Mouse (Mus musculus) heart, embryonic 11.5 days (tissue): ENCODE data around the gene Ism1. TPM values are rescaled to one million over a fixed set of nuclear protein-coding genes. Genes with fewer than 3 reads are reported as not detected.

ENCODE experiments used
- ATAC-seq: fragments of 200-750 bp; cut with Nextera tagmentation; replicated peaks from 2 replicates; pipeline ENCODE4 v1.8.0; 2017; ENCODE audit warnings: moderate library complexity; ENCODE audit not compliant: insufficient number of reproducible peaks, low FRiP score, low TSS enrichment
- H3K27ac ChIP-seq: fragments of 300-500 bp; sonication (generic); 2 replicates; pipeline ENCODE4 v1.5.1; 2014; ENCODE audit warnings: mild to moderate bottlenecking, low read depth, low read length
- H3K27me3 ChIP-seq: fragments of 300-500 bp; sonication (generic); 2 replicates; pipeline ENCODE4 v1.6.1; 2014; ENCODE audit warnings: mild to moderate bottlenecking, low read length, mixed read lengths; ENCODE audit not compliant: control insufficient read depth, insufficient read depth
- H3K36me3 ChIP-seq: fragments of 300-500 bp; sonication (generic); 2 replicates; pipeline ENCODE4 v1.6.1; 2014; ENCODE audit warnings: mild to moderate bottlenecking, low read length, moderate library complexity, mixed read lengths; ENCODE audit not compliant: control insufficient read depth, insufficient read depth
- H3K4me1 ChIP-seq: fragments of 300-500 bp; sonication (generic); 2 replicates; pipeline ENCODE4 v1.6.1; 2014; ENCODE audit warnings: low read length; ENCODE audit not compliant: control insufficient read depth, insufficient read depth
- H3K4me2 ChIP-seq: fragments of 300-500 bp; sonication (generic); 2 replicates; pipeline ENCODE4 v1.6.1; 2014; ENCODE audit warnings: mild to moderate bottlenecking, moderate library complexity
- H3K4me3 ChIP-seq: fragments of 300-500 bp; sonication (generic); 2 replicates; pipeline ENCODE4 v1.5.1; 2014; ENCODE audit warnings: low read depth, low read length
- H3K9ac ChIP-seq: fragments of 300-500 bp; sonication (generic); 2 replicates; pipeline ENCODE4 v1.6.1; 2014; ENCODE audit warnings: mild to moderate bottlenecking, low read depth, low read length, moderate library complexity
- H3K9me3 ChIP-seq: fragments of 300-500 bp; sonication (generic); replicated peaks from 2 replicates; pipeline ENCODE4 v1.6.1; 2016; ENCODE audit warnings: low read length; ENCODE audit not compliant: control insufficient read depth
- WGBS: fragments of 180-500 bp; shearing (Covaris S2); extraction: QIAGEN DNeasy Blood & Tissue Kit; methylation state at CpG from one replicate; pipeline ENCODE4 v1.1.7; 2014; ENCODE audit not compliant: insufficient replicate concordance; 5-methylcytosine and 5-hydroxymethylcytosine counted together
- polyA plus RNA-seq: library from polyadenylated mRNA; unstranded; fragments of >200 nt; fragmentation: Nextera tagmentation; extraction: Ambion mirVana; gene quantifications from 2 replicates; pipeline ENCODE4 v1.2.1, GENCODE M21; 2014

Ism1 gene
- polyA plus RNA-seq = 0.38 and 1.1 TPM in 2 replicates

DNA sequence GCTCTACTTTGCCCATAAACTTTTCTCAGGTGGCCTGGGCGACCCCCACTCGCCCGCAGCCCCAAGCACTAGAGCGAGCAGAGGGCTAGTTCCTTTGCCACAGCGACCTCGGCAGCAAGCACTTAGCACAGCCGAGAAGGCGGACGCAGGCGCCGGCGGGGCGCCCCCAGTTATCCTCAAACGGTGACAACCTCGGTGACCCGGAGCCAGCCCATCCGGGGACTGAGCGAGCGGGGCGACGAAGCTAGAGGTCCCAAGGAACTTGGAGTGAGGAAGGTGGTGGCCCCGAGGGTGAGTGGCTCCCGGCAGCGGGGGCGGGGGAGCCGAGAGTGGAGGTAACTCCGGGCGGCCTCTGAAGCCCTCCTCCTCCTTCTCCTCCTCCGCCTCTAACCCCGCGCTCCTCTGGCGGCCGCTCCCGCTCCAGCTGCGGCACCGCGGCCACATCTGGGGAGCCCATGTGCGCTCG, at the start of gene Ism1:
Ism1 (plus strand) TSS at position 370 of the 466 bp plus-strand sequence.
- Histone ChIP-seq H3K4me2 (peak within 1 kb of the TSS; percentile 100), H3K36me3 (no peaks in the 10 kb centered on the region), H3K9ac (peak within 1 kb of the TSS; percentile 77), H3K27me3 (peaks cover 19% of the 10 kb centered on the region), H3K27ac (peak within 1 kb of the TSS; percentile 6; the same call in 1 of the 2 replicates), H3K4me3 (peak within 1 kb of the TSS; percentile 74), H3K9me3 (no peaks in the 10 kb centered on the region), H3K4me1 (peaks cover 5% of the 10 kb centered on the region; the same call in 1 of the 2 replicates)
- WGBS = under 1% methylated on average over 21 of the region's 39 CpGs
- peak; percentile 66 for ATAC-seq

- no peak overlapping the region for H3K4me2 ChIP-seq
- no peaks in the 10 kb centered on the region for H3K27me3 ChIP-seq
- H3K9ac ChIP-seq = no peak overlapping the region
- ATAC-seq = no peak
- H3K9me3 ChIP-seq = no peaks in the 10 kb centered on the region
- no peak overlapping the region for H3K4me3 ChIP-seq
- H3K27ac ChIP-seq = no peak overlapping the region
- no peaks in the 10 kb centered on the region for H3K36me3 ChIP-seq
- 68% methylated on average over 4 of the region's 4 CpGs for WGBS
- no peaks in the 10 kb centered on the region for H3K4me1 ChIP-seq
Observed at GRCm38 (mm10) chr2:139628731-139629130, 49.2 kb upstream of the Ism1 start.

DNA sequence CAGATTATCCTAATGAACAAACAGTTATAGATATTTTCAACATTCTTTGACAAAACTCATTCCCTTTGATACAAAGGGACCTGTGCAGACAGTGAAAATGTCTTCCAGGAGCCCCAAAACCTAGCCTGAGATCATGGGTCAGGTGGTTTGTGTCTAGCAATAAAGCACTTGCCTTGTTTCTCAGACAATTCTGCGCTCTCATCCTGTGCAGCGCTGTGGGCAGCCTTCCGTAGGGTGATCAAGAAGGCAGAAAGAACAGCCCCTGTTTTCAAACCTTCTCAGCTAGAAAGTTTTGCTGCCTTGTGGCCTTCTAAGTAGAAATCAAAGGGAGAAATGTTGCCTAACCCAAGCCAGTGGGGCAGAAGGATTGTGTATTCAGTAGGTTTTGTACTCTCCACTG, 48.3 kb upstream of the Ism1 start:
- no peak overlapping the region for H3K9ac ChIP-seq
- no peaks in the 10 kb centered on the region for H3K9me3 ChIP-seq
- no peak overlapping the region for H3K4me2 ChIP-seq
- H3K4me1 ChIP-seq = no peaks in the 10 kb centered on the region
- no peak overlapping the region for H3K27ac ChIP-seq
- no peak for ATAC-seq
- 82% methylated on average over 3 of the region's 3 CpGs for WGBS
- no peak overlapping the region for H3K4me3 ChIP-seq
- H3K27me3 ChIP-seq = no peaks in the 10 kb centered on the region
- H3K36me3 ChIP-seq = no peaks in the 10 kb centered on the region

GRCm38 (mm10) chr2:139634506-139634905, 43.5 kb upstream of the Ism1 start:
- Histone ChIP-seq H3K36me3 (no peaks in the 10 kb centered on the region), H3K9ac (no peak overlapping the region), H3K4me1 (peaks cover 4% of the 10 kb centered on the region; the same call in 1 of the 2 replicates), H3K27ac (no peak overlapping the region), H3K4me3 (no peak overlapping the region), H3K9me3 (no peaks in the 10 kb centered on the region), H3K4me2 (no peak overlapping the region), H3K27me3 (no peaks in the 10 kb centered on the region)
- ATAC-seq = no peak
- WGBS = 64% methylated on average over 4 of the region's 4 CpGs

GRCm38 (mm10) chr2:139637861-139638260, 40.1 kb upstream of the Ism1 start:
- no peaks in the 10 kb centered on the region for H3K27me3 ChIP-seq
- H3K9me3 ChIP-seq = no peaks in the 10 kb centered on the region
- H3K27ac ChIP-seq = no peak overlapping the region
- H3K4me3 ChIP-seq = no peak overlapping the region
- 32% methylated on average over 2 of the region's 2 CpGs for WGBS
- no peak for ATAC-seq
- H3K4me1 ChIP-seq = peaks cover 4% of the 10 kb centered on the region; the same call in 1 of the 2 replicates
- H3K4me2 ChIP-seq = no peak overlapping the region
- no peaks in the 10 kb centered on the region for H3K36me3 ChIP-seq
- H3K9ac ChIP-seq = no peak overlapping the region

- Histone ChIP-seq H3K4me3 (no peak overlapping the region), H3K9me3 (no peaks in the 10 kb centered on the region), H3K4me2 (no peak overlapping the region), H3K4me1 (peaks cover 4% of the 10 kb centered on the region; the same call in 1 of the 2 replicates), H3K36me3 (no peaks in the 10 kb centered on the region), H3K9ac (no peak overlapping the region), H3K27me3 (no peaks in the 10 kb centered on the region), H3K27ac (no peak overlapping the region)
- WGBS = 56% methylated on average over 7 of the region's 7 CpGs
- ATAC-seq = no peak
Observed at GRCm38 (mm10) chr2:139641757-139642385, 36.1 kb upstream of the Ism1 start.

- no peak overlapping the region for H3K4me3 ChIP-seq
- no peak overlapping the region for H3K27ac ChIP-seq
- no peaks in the 10 kb centered on the region for H3K36me3 ChIP-seq
- no peak overlapping the region for H3K4me2 ChIP-seq
- no peaks in the 10 kb centered on the region for H3K9me3 ChIP-seq
- no peaks in the 10 kb centered on the region for H3K4me1 ChIP-seq
- H3K27me3 ChIP-seq = no peaks in the 10 kb centered on the region
- ATAC-seq = no peak
- no peak overlapping the region for H3K9ac ChIP-seq
- 70% methylated on average over 3 of the region's 3 CpGs for WGBS
Observed at GRCm38 (mm10) chr2:139649518-139649917, 28.5 kb upstream of the Ism1 start.

GRCm38 (mm10) chr2:139656750-139657149, 21.2 kb upstream of the Ism1 start:
- ATAC-seq = no peak
- WGBS = 76% methylated on average over 4 of the region's 4 CpGs

GRCm38 (mm10) chr2:139671838-139672237, 6.1 kb upstream of the Ism1 start:
- no peak overlapping the region for H3K9ac ChIP-seq
- no peaks in the 10 kb centered on the region for H3K9me3 ChIP-seq
- ATAC-seq = no peak

More at GRCm38 (mm10) chr2:139656750-139657149, 21.2 kb upstream of the Ism1 start:
- no peaks in the 10 kb centered on the region for H3K27me3 ChIP-seq
- no peak overlapping the region for H3K27ac ChIP-seq
- H3K36me3 ChIP-seq = no peaks in the 10 kb centered on the region
- H3K4me1 ChIP-seq = no peaks in the 10 kb centered on the region
- no peak overlapping the region for H3K9ac ChIP-seq
- no peaks in the 10 kb centered on the region for H3K9me3 ChIP-seq
- H3K4me2 ChIP-seq = no peak overlapping the region
- no peak overlapping the region for H3K4me3 ChIP-seq

More at GRCm38 (mm10) chr2:139671838-139672237, 6.1 kb upstream of the Ism1 start:
- H3K27me3 ChIP-seq = peaks cover 10% of the 10 kb centered on the region; the same call in 1 of the 2 replicates
- no peak overlapping the region for H3K4me2 ChIP-seq
- H3K36me3 ChIP-seq = no peaks in the 10 kb centered on the region
- no peak overlapping the region for H3K4me3 ChIP-seq
- H3K4me1 ChIP-seq = peaks cover 5% of the 10 kb centered on the region; the same call in 1 of the 2 replicates
- H3K27ac ChIP-seq = no peak overlapping the region
- 87% methylated on average over 3 of the region's 3 CpGs for WGBS
